Mouse (Mus musculus): Measurements from ENCODE around the gene Olfr1188.
"Not testable (repeated sequence)": the region's sequence is repeated elsewhere in the genome, so short reads cannot be mapped to it uniquely, and the experiment has no call there.

Gene Olfr1188

GRCm38 (mm10) chr2:88556635-88557034 lies at the start of gene Olfr1188:
Gene Olfr1188 (plus strand): TSS chr2:88556935.
- TF ChIP-seq CTCF (conservative IDR thresholded peaks at IDR 0.05; ENCODE audit: low read length) (no peak), POU5F1 (IDR thresholded peaks at IDR 0.05; ENCODE audit: borderline replicate concordance, low read length) (no peak), NANOG (IDR thresholded peaks at IDR 0.05; ENCODE audit: borderline replicate concordance, low read length) (no peak)
- no peaks in the 10 kb centered on the region for H3K36me3 ChIP-seq (ENCODE audit: insufficient read depth, low read length)
- no peaks in the 10 kb centered on the region for H3K9me3 ChIP-seq (ENCODE audit: low read length)
- no peaks in the 10 kb centered on the region for H3K27me3 ChIP-seq (ENCODE audit: insufficient read depth, low read length)
- no peak within 1 kb of the TSS for H3K4me3 ChIP-seq (replicated peaks; ENCODE audit: low read length)
- H3K4me1 ChIP-seq (replicated peaks; ENCODE audit: low read depth, low read length), result no peaks in the 10 kb centered on the region

DNA sequence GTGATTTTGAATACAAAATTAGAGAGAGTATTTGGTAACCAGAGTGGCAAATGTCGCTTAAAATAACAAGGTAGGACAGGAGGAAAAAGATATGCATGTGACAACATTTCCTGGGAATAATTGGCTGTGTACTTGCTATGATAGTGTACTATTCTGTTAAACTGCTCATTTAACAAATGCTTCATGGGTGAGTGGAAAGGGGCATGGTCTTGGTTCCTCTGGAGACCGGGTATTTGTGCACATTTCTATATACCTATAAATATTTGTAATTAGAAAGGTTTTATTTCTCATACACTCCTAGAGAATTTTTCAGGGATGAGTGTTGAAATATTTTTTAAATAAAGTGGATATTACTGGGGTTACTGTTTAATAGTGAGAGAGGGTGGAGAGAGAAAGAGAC lies 38.5 kb upstream of the Olfr1188 start, which contains the start of gene Olfr1186:
TSS of gene Olfr1186 (plus strand) at position 301 of the 400 bp plus-strand sequence.
- H3K36me3 ChIP-seq (ENCODE audit: insufficient read depth, low read length), result no peaks in the 10 kb centered on the region
- H3K27me3 ChIP-seq (ENCODE audit: insufficient read depth, low read length), result no peaks in the 10 kb centered on the region
- H3K4me3 ChIP-seq (replicated peaks; ENCODE audit: low read length), result no peak within 1 kb of the TSS
- TF ChIP-seq CTCF (conservative IDR thresholded peaks at IDR 0.05; ENCODE audit: low read length) (no peak), POU5F1 (IDR thresholded peaks at IDR 0.05; ENCODE audit: borderline replicate concordance, low read length) (no peak), NANOG (IDR thresholded peaks at IDR 0.05; ENCODE audit: borderline replicate concordance, low read length) (no peak)
- H3K9me3 ChIP-seq (ENCODE audit: low read length), result peaks cover 12% of the 10 kb centered on the region; the same call in 1 of the 2 replicates
- no peaks in the 10 kb centered on the region for H3K4me1 ChIP-seq (replicated peaks; ENCODE audit: low read depth, low read length)

GRCm38 (mm10) chr2:88525720-88526119 lies 31.0 kb upstream of the Olfr1188 start:
- no peaks in the 10 kb centered on the region for H3K27me3 ChIP-seq (ENCODE audit: insufficient read depth, low read length)
- no peaks in the 10 kb centered on the region for H3K36me3 ChIP-seq (ENCODE audit: insufficient read depth, low read length)
- no peak overlapping the region for H3K4me3 ChIP-seq (replicated peaks; ENCODE audit: low read length)
- H3K9me3 ChIP-seq (ENCODE audit: low read length), result peaks cover 18% of the 10 kb centered on the region
- no peak for TF ChIP-seq CTCF (conservative IDR thresholded peaks at IDR 0.05; ENCODE audit: low read length)
- TF ChIP-seq NANOG (IDR thresholded peaks at IDR 0.05; ENCODE audit: borderline replicate concordance, low read length), result no peak
- no peak for TF ChIP-seq POU5F1 (IDR thresholded peaks at IDR 0.05; ENCODE audit: borderline replicate concordance, low read length)
- H3K4me1 ChIP-seq (replicated peaks; ENCODE audit: low read depth, low read length), result no peaks in the 10 kb centered on the region

GRCm38 (mm10) chr2:88572696-88573095 lies 16.0 kb downstream of the Olfr1188 start:
- H3K27me3 ChIP-seq (ENCODE audit: insufficient read depth, low read length); H3K4me1 ChIP-seq (replicated peaks; ENCODE audit: low read depth, low read length); H3K4me3 ChIP-seq (replicated peaks; ENCODE audit: low read length); H3K36me3 ChIP-seq (ENCODE audit: insufficient read depth, low read length): not testable (repeated sequence)
- H3K9me3 ChIP-seq (ENCODE audit: low read length), result peaks cover 40% of the 10 kb centered on the region

DNA sequence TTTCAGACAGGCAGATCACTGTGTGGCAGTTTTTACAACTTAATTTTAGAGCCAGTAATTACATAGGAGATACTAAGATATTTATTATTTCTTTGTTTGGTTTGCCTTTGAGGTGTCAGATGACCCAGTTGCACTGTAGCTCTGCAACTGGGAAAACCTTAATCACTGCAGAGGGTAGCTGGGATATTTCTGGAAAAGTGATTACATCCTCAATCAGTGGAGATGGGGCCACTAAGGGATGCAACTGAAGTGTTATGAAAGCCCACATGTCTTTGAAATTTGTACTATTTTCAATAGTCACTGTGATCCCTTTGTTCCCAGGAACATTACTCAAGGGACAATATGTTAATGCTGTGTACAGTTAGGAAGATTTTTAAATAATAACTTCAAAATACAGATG lies 29.4 kb downstream of the Olfr1188 start, which contains the start of gene Olfr1189:
TSS of gene Olfr1189 (plus strand) at position 301 of the 400 bp plus-strand sequence.
- H3K27me3 ChIP-seq (ENCODE audit: insufficient read depth, low read length), result no peaks in the 10 kb centered on the region

More for the DNA sequence above, 29.4 kb downstream of the Olfr1188 start, which contains the start of gene Olfr1189:
- no peak within 1 kb of the TSS for H3K4me3 ChIP-seq (replicated peaks; ENCODE audit: low read length)
- H3K9me3 ChIP-seq (ENCODE audit: low read length), result no peaks in the 10 kb centered on the region
- no peak for TF ChIP-seq POU5F1 (IDR thresholded peaks at IDR 0.05; ENCODE audit: borderline replicate concordance, low read length)
- TF ChIP-seq CTCF (conservative IDR thresholded peaks at IDR 0.05; ENCODE audit: low read length), result no peak
- no peak for TF ChIP-seq NANOG (IDR thresholded peaks at IDR 0.05; ENCODE audit: borderline replicate concordance, low read length)
- H3K36me3 ChIP-seq (ENCODE audit: insufficient read depth, low read length), result no peaks in the 10 kb centered on the region
- no peaks in the 10 kb centered on the region for H3K4me1 ChIP-seq (replicated peaks; ENCODE audit: low read depth, low read length)
